Mouse (Mus musculus): ENCODE results near the gene Cacng4.

The Cacng4 gene

DNA sequence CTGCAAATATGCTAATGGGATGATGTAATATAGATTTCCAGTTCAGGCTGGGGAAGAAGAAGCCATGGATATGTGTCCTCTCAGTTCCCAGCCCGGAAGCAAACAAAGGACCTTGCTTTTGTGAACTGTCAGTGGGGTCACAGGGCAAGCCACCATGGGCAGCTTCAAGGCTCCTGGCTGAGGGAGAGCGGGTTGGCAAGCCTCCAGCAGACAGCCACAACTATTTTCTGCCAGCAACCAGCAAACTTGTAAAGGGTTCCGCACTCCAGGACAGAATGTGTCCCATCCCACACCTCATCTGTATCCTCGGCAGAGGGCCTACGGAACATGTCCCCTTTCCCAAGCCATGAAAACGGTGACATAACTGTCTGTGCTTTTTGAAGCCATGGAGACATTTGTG lies 22.4 kb downstream of the Cacng4 start:
- no peak for DNase-seq

GRCm38 (mm10) chr11:107768361-107768760 lies 26.0 kb downstream of the Cacng4 start:
- DNase-seq: no peak

DNA sequence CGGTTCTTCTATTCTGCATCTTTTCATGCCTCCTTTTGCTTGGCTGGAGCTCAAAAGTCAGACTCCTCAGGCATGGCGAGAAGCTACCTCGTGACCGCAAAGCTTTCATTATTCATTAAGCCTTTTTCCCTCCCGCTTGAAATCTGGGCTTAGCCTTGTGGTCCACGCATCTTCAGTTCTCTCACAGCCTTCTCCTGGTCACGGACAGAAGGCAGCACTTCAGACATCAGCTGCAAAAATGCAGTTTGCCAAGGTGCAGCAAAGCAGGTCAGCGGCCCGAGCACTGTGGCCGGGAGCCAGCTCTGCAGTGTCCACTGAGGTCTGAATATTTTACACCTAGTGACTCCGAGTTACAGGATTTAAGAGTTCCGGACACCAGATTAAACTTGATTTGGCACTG lies 27.4 kb downstream of the Cacng4 start:
- DNase-seq: no peak

GRCm38 (mm10) chr11:107762688-107763460 lies 31.5 kb downstream of the Cacng4 start:
- DNase-seq: no peak

GRCm38 (mm10) chr11:107761790-107762500 lies 32.4 kb downstream of the Cacng4 start:
- no peak for DNase-seq

DNA sequence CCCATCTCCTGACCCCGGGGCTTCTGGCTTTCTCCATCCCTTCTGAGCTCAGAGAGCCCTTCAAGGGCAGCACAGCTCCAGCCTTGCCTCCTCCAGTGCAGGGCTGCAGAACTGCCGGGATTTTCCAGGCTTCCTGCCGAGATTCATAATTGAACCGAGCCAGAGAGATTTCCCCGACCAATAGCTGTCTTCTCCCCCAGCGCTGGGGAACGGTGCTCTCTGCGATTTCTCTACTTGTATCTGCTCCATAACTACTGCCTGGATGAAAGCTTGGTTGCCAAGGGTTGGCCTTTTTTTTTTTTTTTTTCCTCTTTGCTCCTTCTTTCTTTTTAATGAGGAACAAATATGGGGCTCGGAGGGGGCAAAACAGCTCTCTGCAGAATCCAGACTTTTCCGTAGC lies 34.4 kb downstream of the Cacng4 start:
- no peak for DNase-seq

DNA sequence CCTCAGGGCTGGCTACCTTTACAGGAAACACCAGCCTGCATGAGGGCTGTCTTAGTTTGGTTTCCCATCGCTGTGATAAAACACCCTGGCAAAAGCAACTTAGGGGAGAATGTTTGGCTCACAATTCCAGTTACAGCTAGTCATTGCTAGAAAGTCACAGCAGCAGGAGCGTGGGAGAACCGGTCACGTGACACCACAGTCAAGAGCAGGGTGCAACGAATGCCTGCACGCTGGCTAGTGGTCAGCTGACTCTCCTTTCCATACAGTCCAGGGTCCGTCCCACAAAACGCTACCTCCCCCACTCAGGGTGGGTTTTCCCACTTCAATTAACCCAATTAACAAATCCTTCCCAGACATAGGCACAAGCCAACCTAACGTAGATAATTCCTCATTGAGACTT lies 34.8 kb downstream of the Cacng4 start:
- no peak for DNase-seq

GRCm38 (mm10) chr11:107749114-107749513 lies 45.2 kb downstream of the Cacng4 start:
- DNase-seq: no peak

DNA sequence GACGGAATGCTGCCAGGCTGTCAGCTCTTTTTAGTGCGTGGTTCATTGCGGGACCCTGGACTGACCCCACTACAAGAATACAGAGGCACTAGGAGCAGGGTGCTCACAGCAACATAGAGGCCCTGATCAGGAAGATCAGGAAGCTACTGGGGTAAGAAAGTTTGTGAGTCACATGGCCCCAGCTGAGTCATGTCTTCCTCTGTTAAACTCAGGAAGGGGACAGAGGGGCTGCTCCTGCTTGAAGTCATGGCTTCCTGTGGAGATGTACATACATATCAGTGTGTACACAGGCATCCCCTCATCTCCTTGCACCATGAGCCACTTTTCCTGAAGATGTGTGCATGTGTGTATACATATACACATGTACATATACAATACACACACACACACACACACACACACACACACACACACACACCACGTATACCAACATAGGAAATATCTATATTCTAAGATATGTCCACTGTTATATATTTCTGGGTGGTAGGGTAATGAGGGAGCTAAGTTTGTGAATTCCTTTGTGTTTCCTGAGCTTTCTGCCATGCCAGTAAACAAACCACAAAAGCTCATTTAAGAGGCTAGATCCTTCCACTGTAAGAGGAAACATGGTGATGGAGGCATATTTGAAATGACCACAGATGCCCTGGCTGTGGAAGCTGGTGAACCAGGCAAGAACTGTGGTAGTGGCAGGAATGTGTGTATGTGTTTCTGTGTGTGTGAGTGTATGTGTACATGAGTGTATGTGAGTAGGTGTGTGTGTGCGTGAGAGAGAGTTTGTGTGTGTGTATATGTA lies 45.9 kb downstream of the Cacng4 start:
- no peak for DNase-seq

- DNase-seq: no peak
Observed at GRCm38 (mm10) chr11:107743100-107743499, 51.3 kb downstream of the Cacng4 start.

DNA sequence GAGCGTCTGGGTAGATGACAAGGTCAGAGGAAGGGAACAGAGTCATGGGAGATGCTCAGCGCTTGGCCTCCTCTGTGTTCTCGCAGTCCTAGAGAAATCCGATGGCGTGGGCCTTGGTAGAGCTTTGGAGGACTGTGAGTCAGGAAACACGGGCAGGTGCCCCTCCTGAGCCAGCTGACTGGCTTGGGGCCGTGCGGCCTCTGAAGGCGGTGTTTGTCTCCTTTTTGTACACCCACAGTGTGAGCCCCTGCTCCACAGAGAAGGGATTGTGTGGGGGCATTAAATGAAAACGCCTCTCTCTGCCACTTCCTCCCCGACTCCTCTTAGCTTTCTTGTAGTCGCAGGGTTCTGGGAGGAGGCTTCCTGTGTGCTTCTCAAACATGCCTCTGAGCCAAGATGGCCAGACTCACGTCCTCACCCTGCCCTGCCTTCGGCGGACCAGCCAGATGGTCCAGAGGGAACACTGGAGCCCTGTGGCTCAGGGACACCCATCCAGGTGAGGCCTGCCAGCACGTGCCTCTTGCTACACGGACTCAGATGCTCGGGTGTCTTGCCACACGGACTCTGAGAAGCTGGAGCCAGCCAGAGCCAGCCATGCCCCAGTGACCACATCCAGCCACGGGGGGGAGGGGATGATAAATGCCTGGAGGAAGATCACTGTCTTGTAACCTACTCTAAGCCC lies 55.8 kb downstream of the Cacng4 start:
- no peak for DNase-seq

- no peak for DNase-seq
Observed at GRCm38 (mm10) chr11:107737886-107738285, 56.5 kb downstream of the Cacng4 start.

- no peak for DNase-seq
Observed at GRCm38 (mm10) chr11:107734133-107734532, 60.2 kb downstream of the Cacng4 start.

GRCm38 (mm10) chr11:107731498-107731897 lies 62.9 kb downstream of the Cacng4 start:
- DNase-seq: no peak

GRCm38 (mm10) chr11:107730940-107731339 lies 63.4 kb downstream of the Cacng4 start:
- no peak for DNase-seq

- DNase-seq: no peak
Observed at GRCm38 (mm10) chr11:107729141-107729540, 65.2 kb downstream of the Cacng4 start.

DNA sequence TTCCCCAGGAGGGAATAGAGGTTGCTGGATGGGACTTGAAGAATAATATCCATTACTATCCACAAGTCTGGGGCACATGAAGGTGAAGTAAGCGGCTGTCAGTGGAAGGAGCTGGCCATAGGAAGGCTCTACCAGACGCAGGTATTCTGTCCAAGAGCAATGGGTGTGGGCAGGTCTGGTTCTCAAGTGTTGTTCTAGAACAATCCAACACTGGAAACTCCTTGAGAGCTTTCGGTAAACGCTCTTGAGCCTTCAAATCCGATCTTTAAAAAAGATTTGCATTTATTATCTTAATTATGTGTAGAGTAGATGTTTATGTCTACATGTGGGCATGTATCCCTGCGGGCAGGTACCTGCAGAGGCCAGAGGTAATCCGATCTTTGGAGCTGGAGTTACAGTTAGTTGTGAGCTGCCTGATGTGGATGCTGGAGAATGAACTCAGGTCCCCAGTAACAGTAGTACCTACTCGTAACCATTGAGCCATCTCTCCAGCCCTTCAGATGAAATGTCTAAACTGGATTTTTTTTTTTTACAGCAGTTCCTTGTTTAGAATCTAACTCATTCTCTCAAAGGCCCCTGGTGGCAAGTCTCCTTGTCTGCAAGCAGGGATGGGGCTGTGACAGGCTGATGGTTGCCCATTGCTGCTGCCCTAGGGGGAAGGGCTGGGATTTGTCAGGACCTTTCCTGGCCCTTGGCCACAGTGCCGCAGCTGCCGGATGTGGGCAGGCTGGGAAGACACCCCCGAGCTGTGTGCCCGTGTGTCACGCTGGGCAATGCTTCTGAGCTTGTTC lies 66.1 kb downstream of the Cacng4 start:
- DNase-seq: peak; percentile 13

- no peak for DNase-seq
Observed at GRCm38 (mm10) chr11:107724603-107725002, 69.8 kb downstream of the Cacng4 start.

DNA sequence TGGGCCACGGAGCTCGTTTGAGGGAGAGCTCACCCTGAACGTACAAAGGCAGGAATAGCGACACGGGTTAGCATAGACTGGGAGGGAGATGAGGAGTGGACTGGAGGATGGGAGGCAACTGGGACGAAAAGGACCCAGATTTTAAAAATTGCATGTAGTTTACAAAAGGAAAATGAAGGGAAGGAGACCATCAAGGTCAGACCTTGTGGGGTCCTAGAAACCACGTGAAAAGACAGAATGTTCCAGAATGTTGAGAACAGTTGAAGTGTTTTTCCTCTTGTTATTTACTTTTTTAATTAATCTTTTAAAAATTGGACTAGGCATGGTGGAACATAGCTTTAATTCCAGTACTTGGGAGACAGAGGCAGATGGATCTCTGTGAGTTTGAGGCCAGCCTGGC lies 73.3 kb downstream of the Cacng4 start:
- DNase-seq: no peak

- DNase-seq: no peak
Observed at GRCm38 (mm10) chr11:107720264-107721021, 73.9 kb downstream of the Cacng4 start.

DNA sequence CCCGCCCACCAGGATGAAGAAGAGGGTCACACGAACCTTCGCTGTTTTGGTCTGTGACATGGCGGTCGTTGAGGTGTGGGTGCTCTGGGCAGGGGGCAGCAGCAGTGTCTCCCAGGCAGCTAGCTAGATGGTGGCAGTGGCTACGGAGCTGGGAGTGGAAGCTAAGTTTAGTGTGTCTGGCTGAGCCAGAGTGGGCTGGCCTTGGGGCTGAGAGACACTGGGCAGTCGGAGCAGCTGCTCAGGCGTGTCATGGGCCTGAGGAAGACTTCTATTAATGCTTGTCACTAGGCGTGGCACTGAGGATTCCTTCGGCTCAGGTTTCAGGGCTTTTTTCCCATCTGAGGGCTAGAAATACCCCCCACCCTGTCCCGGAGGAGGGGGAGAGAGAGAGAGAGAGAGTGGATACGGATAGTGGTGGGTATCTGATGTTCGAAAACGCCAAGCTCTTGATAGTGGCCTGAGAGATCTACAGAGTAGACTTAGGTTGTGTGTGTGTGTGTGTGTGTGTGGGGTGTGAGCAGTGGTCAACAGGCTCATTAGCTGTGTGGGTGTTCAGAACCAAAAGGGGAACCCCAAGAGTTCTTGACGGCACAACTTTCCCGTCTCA lies 77.9 kb downstream of the Cacng4 start, which contains the start of gene Cacng1:
Gene Cacng1 (minus strand): TSS at position 191 of the 607 bp plus-strand sequence.
- no peak for DNase-seq
